Mouse (Mus musculus) monocyte, adult 5-6 weeks (primary cell): ENCODE results near the gene Lgi4. TPM values are rescaled to one million over a fixed set of nuclear protein-coding genes. Genes with fewer than 3 reads are reported as not detected.

Experiments
- ATAC-seq: fragments of 153-309, 156-312 bp; replicated peaks from 2 replicates; pipeline ENCODE4 v1.8.0; 2017; ENCODE audit warnings: mild to moderate bottlenecking; ENCODE audit not compliant: low TSS enrichment, insufficient number of reproducible peaks, severe bottlenecking, poor library complexity, low FRiP score
- total RNA-seq: library from RNA; stranded (forward); fragments of 200-1000, 200-491, 200-594 nt; gene quantifications from 3 replicates; pipeline ENCODE4 v1.2.3, GENCODE M21; 2017

Gene Lgi4
- total RNA-seq, 1 experiment from 2014 or later: 0.38 TPM

GRCm38 (mm10) chr7:31094774-31095501 lies 35.8 kb downstream of the Lgi4 start:
- no peak for ATAC-seq

GRCm38 (mm10) chr7:31096892-31097564 lies 37.9 kb downstream of the Lgi4 start:
- no peak for ATAC-seq

GRCm38 (mm10) chr7:31097583-31098248 lies 38.6 kb downstream of the Lgi4 start:
- ATAC-seq: peak; percentile 88

GRCm38 (mm10) chr7:31098697-31099611 lies 39.8 kb downstream of the Lgi4 start:
- ATAC-seq: no peak

GRCm38 (mm10) chr7:31099612-31099982 lies 40.5 kb downstream of the Lgi4 start:
- ATAC-seq: no peak

- no peak for ATAC-seq
Measured at GRCm38 (mm10) chr7:31100786-31101185, 41.6 kb downstream of the Lgi4 start.

- ATAC-seq: peak; percentile 64
Measured at GRCm38 (mm10) chr7:31105061-31105768, 46.1 kb downstream of the Lgi4 start.

GRCm38 (mm10) chr7:31106166-31106565 lies 47.0 kb downstream of the Lgi4 start:
- ATAC-seq: no peak

GRCm38 (mm10) chr7:31107781-31108180 lies 48.6 kb downstream of the Lgi4 start:
- no peak for ATAC-seq

GRCm38 (mm10) chr7:31109091-31109490 lies 49.9 kb downstream of the Lgi4 start:
- ATAC-seq: no peak

GRCm38 (mm10) chr7:31109796-31110195 lies 50.7 kb downstream of the Lgi4 start:
- no peak for ATAC-seq

- no peak for ATAC-seq
Measured at GRCm38 (mm10) chr7:31110861-31111385, 51.8 kb downstream of the Lgi4 start.

GRCm38 (mm10) chr7:31112036-31112435 lies 52.9 kb downstream of the Lgi4 start:
- ATAC-seq: no peak

- no peak for ATAC-seq
Measured at GRCm38 (mm10) chr7:31113800-31114199, 54.7 kb downstream of the Lgi4 start.

- no peak for ATAC-seq
Measured at GRCm38 (mm10) chr7:31114646-31115045, 55.5 kb downstream of the Lgi4 start.

- ATAC-seq: no peak
Measured at GRCm38 (mm10) chr7:31115182-31115581, 56.0 kb downstream of the Lgi4 start, which contains the start of gene Hpn. Gene Hpn, minus strand, starts transcription at chr7:31115290.

GRCm38 (mm10) chr7:31115587-31116043 lies 56.5 kb downstream of the Lgi4 start:
- ATAC-seq: peak; percentile 23; the same call in 1 of the 2 replicates

GRCm38 (mm10) chr7:31116721-31117145 lies 57.6 kb downstream of the Lgi4 start:
- ATAC-seq: no peak
